Mouse (Mus musculus): ENCODE data around the gene Golim4. TPM values are rescaled to one million over a fixed set of nuclear protein-coding genes. Genes with fewer than 3 reads are reported as not detected.

The Golim4 gene
- polyA plus RNA-seq, 1 experiment, result 28.7 TPM

DNA sequence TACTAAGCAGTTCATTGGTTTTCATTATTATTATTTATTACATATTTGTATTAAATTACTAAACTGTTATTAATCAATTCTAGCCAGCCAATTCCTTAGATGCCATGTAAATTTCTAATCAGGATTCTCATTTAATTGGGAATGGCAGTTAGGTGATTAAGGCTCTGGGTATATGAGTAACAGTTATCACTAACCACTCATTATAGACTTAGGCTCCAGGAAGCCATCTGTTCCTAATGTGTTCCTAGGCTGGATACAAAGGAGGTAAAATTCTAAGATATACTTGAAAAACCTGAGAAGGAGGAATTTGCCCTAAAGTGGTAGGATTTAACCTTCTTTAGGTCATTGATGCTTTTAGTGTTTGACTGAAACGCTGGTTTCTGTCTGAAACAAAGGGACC lies 14.9 kb downstream of the Golim4 start:
- Histone ChIP-seq H3K4me1 (ENCODE audit: control insufficient read depth, insufficient read depth, low read length) (peaks cover 8% of the 10 kb centered on the region; the same call in 1 of the 2 replicates), H3K4me3 (replicated peaks; ENCODE audit: insufficient read depth, low read depth, low read length) (no peak overlapping the region), H3K27me3 (ENCODE audit: control insufficient read depth, insufficient read depth, low read length) (no peaks in the 10 kb centered on the region), H3K27ac (ENCODE audit: insufficient read depth, low read length) (no peak overlapping the region)
- 91% methylated on average over 1 of the region's 1 CpGs for WGBS
- DNase-seq, result no peak
- TF ChIP-seq POLR2A (IDR thresholded peaks at IDR 0.05; ENCODE audit: borderline replicate concordance, insufficient read depth, low read length) (no peak), CTCF (IDR thresholded peaks at IDR 0.05; ENCODE audit: borderline replicate concordance, insufficient read depth, low read depth, low read length) (no peak)

- TF ChIP-seq POLR2A (IDR thresholded peaks at IDR 0.05; ENCODE audit: borderline replicate concordance, insufficient read depth, low read length) (no peak), CTCF (IDR thresholded peaks at IDR 0.05; ENCODE audit: borderline replicate concordance, insufficient read depth, low read depth, low read length) (no peak)
- no peak overlapping the region for H3K27ac ChIP-seq (ENCODE audit: insufficient read depth, low read length)
- 91% methylated on average over 2 of the region's 2 CpGs for WGBS
- no peak for DNase-seq
- no peaks in the 10 kb centered on the region; the same call in 1 of the 2 replicates for H3K27me3 ChIP-seq (ENCODE audit: control insufficient read depth, insufficient read depth, low read length)
- H3K4me3 ChIP-seq (replicated peaks; ENCODE audit: insufficient read depth, low read depth, low read length), result no peak overlapping the region
- H3K4me1 ChIP-seq (ENCODE audit: control insufficient read depth, insufficient read depth, low read length), result no peaks in the 10 kb centered on the region
Observed at GRCm38 (mm10) chr3:75936152-75936551, 20.6 kb downstream of the Golim4 start.

GRCm38 (mm10) chr3:75930659-75931225 lies 26.0 kb downstream of the Golim4 start:
- 68% methylated on average over 2 of the region's 2 CpGs for WGBS
- TF ChIP-seq CTCF (IDR thresholded peaks at IDR 0.05; ENCODE audit: borderline replicate concordance, insufficient read depth, low read depth, low read length) (no peak), POLR2A (IDR thresholded peaks at IDR 0.05; ENCODE audit: borderline replicate concordance, insufficient read depth, low read length) (no peak)
- Histone ChIP-seq H3K27ac (ENCODE audit: insufficient read depth, low read length) (no peak overlapping the region), H3K4me3 (replicated peaks; ENCODE audit: insufficient read depth, low read depth, low read length) (no peak overlapping the region), H3K27me3 (ENCODE audit: control insufficient read depth, insufficient read depth, low read length) (no peaks in the 10 kb centered on the region; the same call in 1 of the 2 replicates), H3K4me1 (ENCODE audit: control insufficient read depth, insufficient read depth, low read length) (no peaks in the 10 kb centered on the region)
- DNase-seq, result no peak

DNA sequence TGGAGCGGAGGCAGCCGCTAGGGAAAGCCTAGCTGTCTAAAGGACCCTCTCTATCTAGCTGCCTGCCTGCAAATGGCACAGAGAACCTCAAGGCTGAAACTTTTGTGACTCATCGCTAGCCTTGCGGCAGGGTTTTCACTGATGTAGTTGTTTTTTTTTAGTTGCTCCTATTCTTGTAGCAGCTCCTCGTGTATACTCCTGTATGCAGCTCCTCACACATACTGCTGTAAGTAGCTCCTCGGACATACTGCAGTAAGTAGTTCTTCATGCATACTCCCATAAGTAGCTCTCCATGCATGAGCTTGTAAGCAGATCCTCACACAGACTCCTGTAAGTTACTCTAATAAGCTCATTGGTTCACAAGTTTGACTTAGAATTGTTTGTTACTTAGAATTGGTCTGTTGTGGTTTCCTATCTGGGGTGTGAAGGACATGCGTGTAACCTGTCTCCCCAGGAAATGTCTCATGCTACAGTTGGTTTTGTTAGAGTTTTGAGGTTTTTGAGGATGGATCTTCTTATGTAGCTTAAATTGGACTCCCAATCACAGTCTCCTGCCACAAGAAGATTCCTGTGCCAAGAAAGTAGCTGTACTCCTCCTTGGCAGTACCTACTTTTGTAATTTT lies 26.7 kb downstream of the Golim4 start:
- H3K27ac ChIP-seq (ENCODE audit: insufficient read depth, low read length), result no peak overlapping the region
- no peaks in the 10 kb centered on the region; the same call in 1 of the 2 replicates for H3K27me3 ChIP-seq (ENCODE audit: control insufficient read depth, insufficient read depth, low read length)
- no peak overlapping the region for H3K4me3 ChIP-seq (replicated peaks; ENCODE audit: insufficient read depth, low read depth, low read length)
- 93% methylated on average over 7 of the region's 7 CpGs for WGBS
- H3K4me1 ChIP-seq (ENCODE audit: control insufficient read depth, insufficient read depth, low read length), result no peaks in the 10 kb centered on the region
- TF ChIP-seq CTCF (IDR thresholded peaks at IDR 0.05; ENCODE audit: borderline replicate concordance, insufficient read depth, low read depth, low read length) (no peak), POLR2A (IDR thresholded peaks at IDR 0.05; ENCODE audit: borderline replicate concordance, insufficient read depth, low read length) (no peak)
- no peak for DNase-seq

DNA sequence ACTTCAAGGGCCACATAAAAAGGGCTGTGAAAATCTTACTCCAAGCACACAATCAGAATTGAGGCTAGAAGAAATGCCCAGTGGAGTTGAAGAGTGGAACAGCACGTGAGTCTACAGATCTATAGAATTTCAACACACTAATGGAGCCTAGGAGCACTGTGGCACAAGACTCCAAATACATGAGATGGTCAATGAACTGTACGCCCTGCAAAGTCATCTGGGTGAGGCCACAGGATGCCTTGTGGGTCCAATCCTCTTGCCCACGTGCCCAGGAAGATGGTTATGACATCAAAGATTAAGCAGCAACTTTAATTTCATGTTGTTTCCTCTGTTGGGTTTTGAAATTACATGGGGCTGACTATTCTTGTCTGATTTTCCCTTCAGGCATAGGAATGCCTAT lies 30.4 kb downstream of the Golim4 start:
- H3K27ac ChIP-seq (ENCODE audit: insufficient read depth, low read length), result no peak overlapping the region
- H3K4me1 ChIP-seq (ENCODE audit: control insufficient read depth, insufficient read depth, low read length), result peaks cover 2% of the 10 kb centered on the region; the same call in 1 of the 2 replicates
- 85% methylated on average over 3 of the region's 3 CpGs for WGBS
- TF ChIP-seq POLR2A (IDR thresholded peaks at IDR 0.05; ENCODE audit: borderline replicate concordance, insufficient read depth, low read length) (no peak), CTCF (IDR thresholded peaks at IDR 0.05; ENCODE audit: borderline replicate concordance, insufficient read depth, low read depth, low read length) (no peak)
- H3K4me3 ChIP-seq (replicated peaks; ENCODE audit: insufficient read depth, low read depth, low read length), result no peak overlapping the region
- H3K27me3 ChIP-seq (ENCODE audit: control insufficient read depth, insufficient read depth, low read length), result no peaks in the 10 kb centered on the region
- DNase-seq, result no peak

DNA sequence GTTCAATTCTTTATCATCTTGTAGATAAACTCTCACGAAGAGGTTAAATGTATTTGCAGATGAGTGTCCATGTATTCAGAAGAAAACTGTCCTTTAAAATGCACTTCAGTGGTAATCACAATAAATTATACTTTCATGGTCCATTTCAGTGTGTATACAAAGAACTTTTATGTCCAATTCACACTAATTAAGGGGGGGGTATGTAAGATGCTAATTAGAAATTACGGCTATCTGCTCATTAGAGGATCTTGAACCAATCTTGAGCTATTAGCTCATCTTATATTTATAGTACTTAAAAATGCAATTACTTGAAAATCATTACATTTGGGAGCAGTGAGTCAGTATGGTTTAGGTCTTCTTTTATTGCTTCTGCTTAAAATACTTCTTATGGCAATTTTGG lies 31.6 kb downstream of the Golim4 start:
- no peak for TF ChIP-seq CTCF (IDR thresholded peaks at IDR 0.05; ENCODE audit: borderline replicate concordance, insufficient read depth, low read depth, low read length)
- no peak for TF ChIP-seq POLR2A (IDR thresholded peaks at IDR 0.05; ENCODE audit: borderline replicate concordance, insufficient read depth, low read length)
- no peaks in the 10 kb centered on the region for H3K27me3 ChIP-seq (ENCODE audit: control insufficient read depth, insufficient read depth, low read length)
- WGBS, result 90% methylated on average over 2 of the region's 2 CpGs
- no peak overlapping the region for H3K27ac ChIP-seq (ENCODE audit: insufficient read depth, low read length)
- peaks cover 2% of the 10 kb centered on the region; the same call in 1 of the 2 replicates for H3K4me1 ChIP-seq (ENCODE audit: control insufficient read depth, insufficient read depth, low read length)
- H3K4me3 ChIP-seq (replicated peaks; ENCODE audit: insufficient read depth, low read depth, low read length), result no peak overlapping the region
- DNase-seq, result no peak

GRCm38 (mm10) chr3:75917770-75918503 lies 38.8 kb downstream of the Golim4 start:
- Histone ChIP-seq H3K4me1 (ENCODE audit: control insufficient read depth, insufficient read depth, low read length) (peaks cover 2% of the 10 kb centered on the region; the same call in 1 of the 2 replicates), H3K27ac (ENCODE audit: insufficient read depth, low read length) (no peak overlapping the region), H3K4me3 (replicated peaks; ENCODE audit: insufficient read depth, low read depth, low read length) (no peak overlapping the region), H3K27me3 (ENCODE audit: control insufficient read depth, insufficient read depth, low read length) (no peaks in the 10 kb centered on the region)
- TF ChIP-seq POLR2A (IDR thresholded peaks at IDR 0.05; ENCODE audit: borderline replicate concordance, insufficient read depth, low read length) (no peak), CTCF (IDR thresholded peaks at IDR 0.05; ENCODE audit: borderline replicate concordance, insufficient read depth, low read depth, low read length) (no peak)
- DNase-seq, result no peak
- WGBS, result 91% methylated on average over 17 of the region's 17 CpGs
